Mouse (Mus musculus) small intestine, adult 2 months (tissue): ENCODE results near the gene Ccdc107. TPM values are rescaled to one million over a fixed set of nuclear protein-coding genes. Genes with fewer than 3 reads are reported as not detected.

Experiments
- H3K27ac ChIP-seq: fragments of 200-500 bp; 2 replicates; pipeline ENCODE4 v1.5.1; 2012; ENCODE audit warnings: low read depth, low read length, control low read depth, inconsistent platforms; ENCODE audit not compliant: insufficient read depth
- H3K27me3 ChIP-seq: fragments of 200-500 bp; 2 replicates; pipeline ENCODE4 v1.6.1; 2012; ENCODE audit warnings: mild to moderate bottlenecking, moderate library complexity, low read length, inconsistent platforms; ENCODE audit not compliant: control insufficient read depth, insufficient read depth
- H3K36me3 ChIP-seq: fragments of 200-500 bp; 2 replicates; pipeline ENCODE4 v1.6.1; 2012; ENCODE audit warnings: mild to moderate bottlenecking, low read length, control low read depth, inconsistent platforms; ENCODE audit not compliant: control insufficient read depth, insufficient read depth
- H3K4me1 ChIP-seq: fragments of 200-500 bp; 2 replicates; pipeline ENCODE4 v1.6.1; 2012; ENCODE audit warnings: low read length, inconsistent platforms, mixed read lengths; ENCODE audit not compliant: control insufficient read depth, insufficient read depth, insufficient read length
- H3K4me3 ChIP-seq: fragments of 200-500 bp; 2 replicates; pipeline ENCODE4 v1.5.1; 2012; ENCODE audit warnings: low read depth, mild to moderate bottlenecking, control low read depth, inconsistent platforms, low read length, moderate library complexity
- CTCF ChIP-seq: fragments of 200-500 bp; IDR thresholded peaks from 2 replicates; pipeline ENCODE4 v1.5.1; 2012; ENCODE audit warnings: low read depth, mild to moderate bottlenecking, control low read depth, inconsistent platforms, low read length, moderate library complexity, mixed read lengths; ENCODE audit not compliant: insufficient replicate concordance, insufficient read length; ENCODE audit errors: extremely low read depth
- POLR2A ChIP-seq: fragments of 200-500 bp; IDR thresholded peaks from 2 replicates; pipeline ENCODE4 v1.6.1; 2012; ENCODE audit warnings: low read depth, mild to moderate bottlenecking, control low read depth, inconsistent platforms, low read length, moderate library complexity
- WGBS: fragments of 180-500 bp; shearing (Covaris S2); methylation state at CpG from one replicate; pipeline ENCODE4 v1.1.7; 2018; 5-methylcytosine and 5-hydroxymethylcytosine counted together
- polyA plus RNA-seq: library from polyadenylated mRNA; depleted of rRNA; stranded (reverse); fragments of >200 nt; gene quantifications from 2 replicates; pipeline ENCODE4 v1.2.3, GENCODE M21; 2012; rRNA removed

The Ccdc107 gene
- polyA plus RNA-seq, 1 experiment = 365 TPM

GRCm38 (mm10) chr4:43528487-43528886 lies 35.8 kb downstream of the Ccdc107 start:
- 89% methylated on average over 9 of the region's 9 CpGs for WGBS
- no peak overlapping the region for H3K27ac ChIP-seq
- H3K36me3 ChIP-seq = peaks cover 24% of the 10 kb centered on the region
- peaks cover 10% of the 10 kb centered on the region for H3K27me3 ChIP-seq
- TF ChIP-seq POLR2A (no peak), CTCF (no peak; the same call in 1 of the 2 replicates)
- H3K4me1 ChIP-seq = peaks cover 9% of the 10 kb centered on the region
- no peak overlapping the region for H3K4me3 ChIP-seq

DNA sequence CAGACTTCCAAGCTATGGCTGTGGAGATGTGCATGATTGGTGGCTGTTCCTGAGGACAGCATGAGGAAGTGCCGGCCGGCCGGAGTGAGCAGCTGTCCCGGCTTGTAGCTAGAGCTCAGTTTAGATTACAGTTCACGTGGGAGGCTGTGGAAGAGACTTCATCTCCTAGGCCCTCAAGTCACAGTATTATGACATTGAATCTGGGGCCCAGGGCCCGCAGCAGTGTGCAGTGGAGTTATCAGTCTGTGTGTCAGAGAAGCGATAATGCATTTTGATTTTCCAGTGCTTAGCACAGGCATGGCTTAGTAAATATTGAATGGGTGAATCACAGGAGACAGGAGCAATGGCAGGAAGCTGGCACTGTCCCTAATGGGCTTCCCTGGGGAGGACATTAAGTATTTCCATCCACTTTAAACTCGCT lies 37.4 kb downstream of the Ccdc107 start:
- WGBS = 43% methylated on average over 8 of the region's 8 CpGs
- H3K27ac ChIP-seq = no peak overlapping the region
- TF ChIP-seq POLR2A (no peak), CTCF (no peak)
- no peaks in the 10 kb centered on the region for H3K27me3 ChIP-seq
- no peak overlapping the region for H3K4me3 ChIP-seq
- peaks cover 39% of the 10 kb centered on the region for H3K36me3 ChIP-seq
- peaks cover 3% of the 10 kb centered on the region; the same call in 1 of the 2 replicates for H3K4me1 ChIP-seq

DNA sequence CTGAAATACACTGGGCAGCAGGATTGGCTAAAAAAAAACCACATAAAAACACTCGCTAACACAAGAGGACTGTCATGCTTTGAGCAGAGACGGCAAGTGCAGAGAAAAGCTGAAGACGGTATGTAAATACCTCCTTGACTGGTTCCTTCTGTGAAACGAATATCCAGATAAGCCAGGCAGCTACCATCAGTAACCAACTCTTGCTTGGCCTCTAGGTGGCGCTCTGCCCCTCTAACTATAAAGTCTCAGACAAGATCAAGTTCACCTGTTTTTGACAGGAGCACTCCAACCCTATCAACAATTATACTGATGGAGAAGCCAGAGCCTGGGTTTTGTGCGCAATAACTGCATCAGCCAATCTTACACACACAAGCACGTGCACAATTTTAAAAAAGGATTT lies 37.9 kb downstream of the Ccdc107 start:
- Histone ChIP-seq H3K36me3 (peaks cover 44% of the 10 kb centered on the region), H3K4me3 (no peak overlapping the region), H3K27ac (no peak overlapping the region), H3K4me1 (peaks cover 3% of the 10 kb centered on the region; the same call in 1 of the 2 replicates), H3K27me3 (no peaks in the 10 kb centered on the region)
- WGBS = 14% methylated on average over 7 of the region's 7 CpGs
- TF ChIP-seq POLR2A = no peak
- peak; percentile 48; the same call in 1 of the 2 replicates for TF ChIP-seq CTCF

- TF ChIP-seq POLR2A = no peak
- TF ChIP-seq CTCF = no peak
- Histone ChIP-seq H3K4me3 (no peak overlapping the region), H3K36me3 (peaks cover 70% of the 10 kb centered on the region), H3K27me3 (no peaks in the 10 kb centered on the region), H3K4me1 (peaks cover 3% of the 10 kb centered on the region; the same call in 1 of the 2 replicates), H3K27ac (no peak overlapping the region)
- 87% methylated on average over 9 of the region's 9 CpGs for WGBS
Measured at GRCm38 (mm10) chr4:43533270-43533669, 40.6 kb downstream of the Ccdc107 start.

- no peaks in the 10 kb centered on the region for H3K4me1 ChIP-seq
- 95% methylated on average over 8 of the region's 8 CpGs for WGBS
- no peak overlapping the region for H3K27ac ChIP-seq
- no peak overlapping the region for H3K4me3 ChIP-seq
- H3K36me3 ChIP-seq = peaks cover 93% of the 10 kb centered on the region
- no peak for TF ChIP-seq POLR2A
- no peak for TF ChIP-seq CTCF
- no peaks in the 10 kb centered on the region for H3K27me3 ChIP-seq
Measured at GRCm38 (mm10) chr4:43535628-43536027, 42.9 kb downstream of the Ccdc107 start.

- TF ChIP-seq POLR2A = no peak
- TF ChIP-seq CTCF = no peak
- 86% methylated on average over 9 of the region's 9 CpGs for WGBS
- H3K36me3 ChIP-seq = peaks cover 95% of the 10 kb centered on the region
Measured at GRCm38 (mm10) chr4:43536031-43536430, 43.3 kb downstream of the Ccdc107 start.

GRCm38 (mm10) chr4:43542044-43542443 lies 49.3 kb downstream of the Ccdc107 start:
- peaks cover 94% of the 10 kb centered on the region for H3K36me3 ChIP-seq
- H3K4me3 ChIP-seq = no peak overlapping the region
- 90% methylated on average over 3 of the region's 3 CpGs for WGBS

More at GRCm38 (mm10) chr4:43536031-43536430, 43.3 kb downstream of the Ccdc107 start:
- Histone ChIP-seq H3K27ac (no peak overlapping the region), H3K4me3 (no peak overlapping the region), H3K27me3 (no peaks in the 10 kb centered on the region), H3K4me1 (no peaks in the 10 kb centered on the region)

More at GRCm38 (mm10) chr4:43542044-43542443, 49.3 kb downstream of the Ccdc107 start:
- H3K27me3 ChIP-seq = no peaks in the 10 kb centered on the region
- no peak overlapping the region for H3K27ac ChIP-seq
- H3K4me1 ChIP-seq = no peaks in the 10 kb centered on the region
- TF ChIP-seq POLR2A = no peak
- no peak for TF ChIP-seq CTCF

Other genes starting within 250 kb of the Ccdc107 start
- 0.03 and 0.11 TPM in 2 replicates for gene Atp8b5, start 225.7 kb upstream of the Ccdc107 start, polyA plus RNA-seq
- gene Rusc2, start 110.9 kb upstream of the Ccdc107 start, polyA plus RNA-seq = 9.4 and 11.2 TPM in 2 replicates
- gene Fam166b, start 63.8 kb upstream of the Ccdc107 start, polyA plus RNA-seq = 0.24 TPM in 1 of 2 replicates, not detected in the other
- 45.8 and 77.6 TPM in 2 replicates for gene Tesk1, start 51.0 kb upstream of the Ccdc107 start, polyA plus RNA-seq
- gene Cd72, start 38.3 kb upstream of the Ccdc107 start, polyA plus RNA-seq = 2.8 and 11.4 TPM in 2 replicates
- gene Sit1, start 9.2 kb upstream of the Ccdc107 start, polyA plus RNA-seq = 0.96 and 1.9 TPM in 2 replicates
- gene Arhgef39, start 6.8 kb downstream of the Ccdc107 start, polyA plus RNA-seq = 21.6 and 38.3 TPM in 2 replicates
- 36.6 and 47.7 TPM in 2 replicates for gene Car9, start 14.1 kb downstream of the Ccdc107 start, polyA plus RNA-seq
- 31.6 and 37.0 TPM in 2 replicates for gene Tpm2, start 30.9 kb downstream of the Ccdc107 start, polyA plus RNA-seq
- gene Creb3, start 69.4 kb downstream of the Ccdc107 start, polyA plus RNA-seq = 66.9 and 133 TPM in 2 replicates
- gene Tln1, start 69.8 kb downstream of the Ccdc107 start, polyA plus RNA-seq = 47.2 and 78.0 TPM in 2 replicates
- 20.2 and 31.9 TPM in 2 replicates for gene Rgp1, start 85.8 kb downstream of the Ccdc107 start, polyA plus RNA-seq
- 5.3 and 7.6 TPM in 2 replicates for gene Gba2, start 86.0 kb downstream of the Ccdc107 start, polyA plus RNA-seq
- gene Msmp, start 91.6 kb downstream of the Ccdc107 start, polyA plus RNA-seq = not detected in 2 replicates
- 5.8 and 6.3 TPM in 2 replicates for gene Npr2, start 139.0 kb downstream of the Ccdc107 start, polyA plus RNA-seq
- gene Spag8, start 160.7 kb downstream of the Ccdc107 start, polyA plus RNA-seq = 0.39 and 0.63 TPM in 2 replicates
- 59.9 and 73.8 TPM in 2 replicates for gene Hint2, start 163.6 kb downstream of the Ccdc107 start, polyA plus RNA-seq
- 3.0 and 4.3 TPM in 2 replicates for gene Tmem8b, start 176.1 kb downstream of the Ccdc107 start, polyA plus RNA-seq
- gene Fam221b, start 176.2 kb downstream of the Ccdc107 start, polyA plus RNA-seq = not detected in 2 replicates
- gene Olfr70, start 207.9 kb downstream of the Ccdc107 start, polyA plus RNA-seq = not detected in 2 replicates
- gene Olfr71, start 217.4 kb downstream of the Ccdc107 start, polyA plus RNA-seq = not detected in 2 replicates
- gene Hrct1, start 234.3 kb downstream of the Ccdc107 start, polyA plus RNA-seq = 1.0 and 2.0 TPM in 2 replicates
- 0.28 and 1.1 TPM in 2 replicates for gene Spaar, start 237.1 kb downstream of the Ccdc107 start, polyA plus RNA-seq